9 mouse cellular contexts compared by ENCODE assay signal in the genomic region with DNA sequence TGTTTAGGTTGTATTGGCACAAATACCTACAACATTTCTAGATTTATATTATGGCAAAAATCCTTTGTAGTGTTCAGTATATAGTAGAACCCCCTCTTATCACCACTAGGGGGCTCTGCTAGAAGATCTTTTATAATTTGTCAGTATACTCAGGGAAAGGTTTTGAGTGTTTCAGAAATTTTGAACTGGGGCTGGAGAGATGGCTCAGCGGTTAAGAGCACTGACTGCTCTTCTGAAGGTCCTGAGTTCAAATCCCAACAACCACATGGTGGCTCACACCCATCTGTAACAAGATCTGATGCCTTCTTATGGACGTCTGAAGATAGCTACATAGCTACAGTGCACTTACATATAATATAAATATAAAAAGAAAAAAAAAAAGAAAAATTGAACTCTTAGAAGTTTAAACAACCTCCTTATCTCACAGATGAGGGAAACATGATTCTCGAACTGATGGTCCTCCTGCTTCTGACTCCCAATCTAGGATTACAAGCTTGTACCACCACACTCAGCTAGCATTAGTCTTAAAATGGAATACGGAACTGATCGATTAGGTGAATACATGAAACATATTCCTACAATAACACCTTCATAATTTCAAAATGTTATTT. TPM values are rescaled to one million over a fixed set of nuclear protein-coding genes. Genes with fewer than 3 reads are reported as not detected.
DNase-seq lines count a peak whose midpoint lies in the region; ATAC-seq and TF ChIP-seq lines count a peak whose summit lies in the region.
"Had no signal": no experiment of that assay in that cellular context is flagged by ENCODE, and none has a peak within 500 bp of the region (broad histone marks: within the 10 kb centered on the region; RNA-seq: fewer than 3 reads in every experiment).

No protein-coding gene starts in this region.

- H3K4me3 ChIP-seq in forebrain, embryonic 14.5 days (ENCODE audit: low read depth, low read length): no peak overlapping the region
- H3K4me3 ChIP-seq in forebrain, embryonic 15.5 days: no peak overlapping the region
- H3K4me3 ChIP-seq in midbrain, postnatal 0 days (ENCODE audit: low read depth, low read length): no peak overlapping the region
- H3K4me3 ChIP-seq in midbrain, embryonic 10.5 days: no peak overlapping the region

- H3K4me1 ChIP-seq in forebrain, embryonic 14.5 days (ENCODE audit: control insufficient read depth, insufficient read depth, low read length): peaks cover 13% of the 10 kb centered on the region
- H3K4me1 ChIP-seq in forebrain, embryonic 15.5 days: peaks cover 21% of the 10 kb centered on the region
- H3K4me1 ChIP-seq in midbrain, postnatal 0 days (ENCODE audit: insufficient read depth, low read length): peaks cover 3% of the 10 kb centered on the region
- H3K4me1 ChIP-seq in midbrain, embryonic 10.5 days: peaks cover 20% of the 10 kb centered on the region

- no peaks in the 10 kb centered on the region for H3K27me3 ChIP-seq in forebrain, embryonic 14.5 days (replicated peaks; ENCODE audit: control insufficient read depth, insufficient read depth, low read length)
- no peaks in the 10 kb centered on the region for H3K27me3 ChIP-seq in forebrain, embryonic 15.5 days
- H3K27me3 ChIP-seq in midbrain, postnatal 0 days (ENCODE audit: insufficient read depth, low read length): no peaks in the 10 kb centered on the region
- no peaks in the 10 kb centered on the region for H3K27me3 ChIP-seq in midbrain, embryonic 10.5 days (ENCODE audit: low read depth, poor library complexity, severe bottlenecking)

- H3K4me2 ChIP-seq in forebrain, embryonic 14.5 days (ENCODE audit: low read length): no peak overlapping the region
- no peak overlapping the region for H3K4me2 ChIP-seq in forebrain, embryonic 15.5 days (replicated peaks)
- no peak overlapping the region for H3K4me2 ChIP-seq in midbrain, postnatal 0 days (ENCODE audit: low read depth, low read length, poor library complexity, severe bottlenecking)

- H3K9ac ChIP-seq in forebrain, embryonic 14.5 days (ENCODE audit: low read length): no peak overlapping the region
- no peak overlapping the region for H3K9ac ChIP-seq in forebrain, embryonic 15.5 days (replicated peaks)
- no peak overlapping the region for H3K9ac ChIP-seq in midbrain, postnatal 0 days (replicated peaks; ENCODE audit: low read length, poor library complexity, severe bottlenecking)

- H3K27ac ChIP-seq in forebrain, embryonic 14.5 days (ENCODE audit: low read depth, low read length): no peak overlapping the region
- H3K27ac ChIP-seq in forebrain, embryonic 15.5 days (replicated peaks): no peak overlapping the region
- no peak overlapping the region for H3K27ac ChIP-seq in midbrain, postnatal 0 days (ENCODE audit: low read depth, low read length)
- H3K27ac ChIP-seq in midbrain, embryonic 10.5 days (replicated peaks): no peak overlapping the region

- peak; percentile 81 for DNase-seq in forebrain, embryonic 14.5 days (ENCODE audit: low spot score)
- peak; percentile 69 for DNase-seq in midbrain, postnatal 0 days (ENCODE audit: low spot score)
- no peak for DNase-seq in midbrain, embryonic 10.5 days (ENCODE audit: low spot score)
- DNase-seq in cerebellum, postnatal 10 days: peak; percentile 32 to 65
- DNase-seq in kidney, postnatal 36 days: peak; percentile 29 to 62
- peak; percentile 6 to 7 for DNase-seq in monocyte, adult 2 months (ENCODE audit: low read depth in 1 of 2, low spot score in 2 of 2)
- no peak for DNase-seq in urinary bladder, adult 2 months (ENCODE audit: low spot score)

- no peaks in the 10 kb centered on the region for H3K36me3 ChIP-seq in forebrain, embryonic 14.5 days (ENCODE audit: control insufficient read depth, insufficient read depth, low read length)
- H3K36me3 ChIP-seq in forebrain, embryonic 15.5 days: no peaks in the 10 kb centered on the region
- H3K36me3 ChIP-seq in midbrain, postnatal 0 days (ENCODE audit: insufficient read depth, low read length): no peaks in the 10 kb centered on the region
- peaks cover 4% of the 10 kb centered on the region; the same call in 1 of the 2 replicates for H3K36me3 ChIP-seq in midbrain, embryonic 10.5 days

- WGBS in forebrain, embryonic 14.5 days: 75% methylated on average over 5 of the region's 5 CpGs
- WGBS in forebrain, embryonic 15.5 days: 73% methylated on average over 5 of the region's 5 CpGs
- WGBS in midbrain, postnatal 0 days: 70% methylated on average over 5 of the region's 5 CpGs
- WGBS in midbrain, embryonic 10.5 days: 78% methylated on average over 5 of the region's 5 CpGs

- TF ChIP-seq CTCF in midbrain, postnatal 0 days (IDR thresholded peaks at IDR 0.05): peak; percentile 72

- ATAC-seq in forebrain, embryonic 14.5 days: no peak
- ATAC-seq in forebrain, embryonic 15.5 days (replicated peaks): no peak
- ATAC-seq in midbrain, postnatal 0 days (ENCODE audit: low FRiP score): no peak

- no peaks in the 10 kb centered on the region for H3K9me3 ChIP-seq in forebrain, embryonic 14.5 days (replicated peaks; ENCODE audit: control insufficient read depth, low read length)
- H3K9me3 ChIP-seq in forebrain, embryonic 15.5 days: no peaks in the 10 kb centered on the region
- no peaks in the 10 kb centered on the region for H3K9me3 ChIP-seq in midbrain, postnatal 0 days (ENCODE audit: low read length)
- no peaks in the 10 kb centered on the region for H3K9me3 ChIP-seq in midbrain, embryonic 10.5 days (replicated peaks)

RNA-seq across cellular contexts. Expression of gene Smim14, which starts 1.4 kb away (rescaled TPM):
- polyA plus RNA-seq in forebrain, embryonic 14.5 days (2014; fragmentation: Nextera tagmentation; extraction: Ambion mirVana): 199 and 205 TPM in 2 replicates
- polyA plus RNA-seq in forebrain, embryonic 15.5 days (2015; fragmentation: Nextera tagmentation; extraction: Ambion mirVana): 190 and 195 TPM in 2 replicates
- total RNA-seq in midbrain, postnatal 0 days (2014; rRNA removed): 189 and 204 TPM in 2 replicates
- 222 and 238 TPM in 2 replicates for polyA plus RNA-seq in midbrain, postnatal 0 days (2015; fragmentation: Nextera tagmentation; extraction: Ambion mirVana)
- 68.6 and 78.9 TPM in 2 replicates for polyA plus RNA-seq in midbrain, embryonic 10.5 days (2016; fragmentation: Nextera tagmentation; extraction: Ambion mirVana)
- 259 and 310 TPM in 2 replicates for polyA plus RNA-seq in urinary bladder, adult 2 months (2012; rRNA removed)

RNA-seq across cellular contexts. Expression of gene Ube2k, which starts 1.5 kb away (rescaled TPM):
- 154 and 165 TPM in 2 replicates for polyA plus RNA-seq in forebrain, embryonic 14.5 days (2014; fragmentation: Nextera tagmentation; extraction: Ambion mirVana)
- polyA plus RNA-seq in forebrain, embryonic 15.5 days (2015; fragmentation: Nextera tagmentation; extraction: Ambion mirVana): 195 and 199 TPM in 2 replicates
- total RNA-seq in midbrain, postnatal 0 days (2014; rRNA removed): 40.4 and 55.0 TPM in 2 replicates
- polyA plus RNA-seq in midbrain, postnatal 0 days (2015; fragmentation: Nextera tagmentation; extraction: Ambion mirVana): 186 and 194 TPM in 2 replicates
- 182 and 192 TPM in 2 replicates for polyA plus RNA-seq in midbrain, embryonic 10.5 days (2016; fragmentation: Nextera tagmentation; extraction: Ambion mirVana)
- polyA plus RNA-seq in urinary bladder, adult 2 months (2012; rRNA removed): 72.3 and 74.4 TPM in 2 replicates

RNA-seq across cellular contexts. Expression of gene Gm43552, which starts 42.9 kb away (rescaled TPM):
- not detected in 2 replicates for polyA plus RNA-seq in forebrain, embryonic 14.5 days (2014; fragmentation: Nextera tagmentation; extraction: Ambion mirVana)
- polyA plus RNA-seq in forebrain, embryonic 15.5 days (2015; fragmentation: Nextera tagmentation; extraction: Ambion mirVana): not detected in 2 replicates
- not detected in 2 replicates for total RNA-seq in midbrain, postnatal 0 days (2014; rRNA removed)
- polyA plus RNA-seq in midbrain, postnatal 0 days (2015; fragmentation: Nextera tagmentation; extraction: Ambion mirVana): not detected in 2 replicates
- polyA plus RNA-seq in midbrain, embryonic 10.5 days (2016; fragmentation: Nextera tagmentation; extraction: Ambion mirVana): not detected in 2 replicates
- 0.34 TPM in 1 of 2 replicates, not detected in the other for polyA plus RNA-seq in urinary bladder, adult 2 months (2012; rRNA removed)
- polyA plus RNA-seq: stomach, embryonic 14.5 days had no signal

Comparison
In these comparisons a context has a peak if more than half of its experiments do, and no peak if none do; other contexts are left out.
1. DNase-seq: peak in forebrain, embryonic 14.5 days (single experiment), midbrain, postnatal 0 days (single experiment), cerebellum, postnatal 10 days (2 of 2), kidney, postnatal 36 days (2 of 2) and monocyte, adult 2 months (2 of 2); none in midbrain, embryonic 10.5 days (single experiment) and urinary bladder, adult 2 months (single experiment).